Mouse (Mus musculus) layer of hippocampus, adult 18-20 months (tissue): ENCODE measurements around the gene Ccdc105. TPM values are rescaled to one million over a fixed set of nuclear protein-coding genes. Genes with fewer than 3 reads are reported as not detected.

ENCODE experiments used
- DNase-seq, 2 experiments: peaks; one replicate each; pipeline ENCODE4 v3.0.0; 2022; ENCODE audit warnings: low spot score in 2 of 2
- long read RNA-seq: library from polyadenylated mRNA; stranded (forward); transcript quantifications from one replicate; pipeline ENCODE4 v2.0.0, GENCODE M21; 2021
- total RNA-seq, 2 experiments: library from RNA; stranded (reverse); gene quantifications; 2 replicates each; pipeline ENCODE4 v1.2.3; 2021

The Ccdc105 gene
- under 1 TPM; 0.56 to 0.72 TPM for total RNA-seq
- long read RNA-seq, partial matches to known transcripts, result 1 of 1 reads
- long read RNA-seq, other reads (novel, unspliced or antisense), result 0 of 1 reads

- peak; percentile 71 to 83 for DNase-seq
Measured at GRCm38 (mm10) chr10:78752452-78753191, at the start of gene Ccdc105. TSS of gene Ccdc105 (minus strand) at chr10:78753065.

GRCm38 (mm10) chr10:78801449-78801848 is 48.6 kb upstream of the Ccdc105 start:
- no peak for DNase-seq

DNA sequence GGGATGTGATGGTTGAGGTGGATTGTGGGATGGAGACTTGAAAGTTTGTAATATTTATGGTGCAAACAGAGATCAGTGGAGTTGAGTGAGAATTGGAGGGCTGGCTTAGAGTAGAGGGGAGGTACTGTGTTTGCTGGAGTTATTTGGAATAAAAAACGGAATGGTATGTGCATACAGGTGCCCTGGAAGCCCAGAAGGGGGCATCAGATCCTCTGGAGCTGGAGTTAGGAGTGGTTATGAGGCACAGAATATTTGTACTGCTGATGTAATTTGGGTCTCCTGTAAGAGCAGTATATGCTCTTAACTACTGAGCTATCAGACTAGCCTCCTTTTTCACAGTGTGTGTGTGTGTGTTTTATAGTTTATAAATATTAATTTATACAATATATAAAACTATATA is 37.7 kb upstream of the Ccdc105 start:
- peak in 1 of 2 experiments; percentile 16 for DNase-seq

- DNase-seq, result peak; percentile 87 to 93
Measured at GRCm38 (mm10) chr10:78787566-78788087, 34.8 kb upstream of the Ccdc105 start.

- DNase-seq, result peak in 1 of 2 experiments; percentile 34
Measured at GRCm38 (mm10) chr10:78779981-78780651, 27.3 kb upstream of the Ccdc105 start, which contains the start of gene Slc1a6. TSS of gene Slc1a6 (plus strand) at chr10:78780496.

DNA sequence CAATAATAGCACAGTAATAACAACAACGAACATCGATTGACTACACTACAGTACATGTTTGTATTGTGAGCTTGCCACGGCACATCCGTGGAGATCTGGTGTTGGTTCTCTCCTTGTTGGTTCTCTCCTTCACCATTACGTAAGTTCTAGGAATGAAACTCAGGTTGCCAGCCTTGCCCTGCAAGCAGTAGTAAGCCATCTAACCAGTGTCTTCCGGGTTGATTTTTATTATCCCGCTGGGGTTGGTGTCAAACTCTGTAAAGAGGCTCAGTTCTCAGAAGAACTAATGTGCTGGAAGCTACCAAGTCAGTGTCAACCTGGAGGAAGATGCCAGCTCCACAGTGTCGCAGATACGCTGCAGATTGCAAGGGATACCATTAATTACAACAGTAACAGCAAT is 26.7 kb upstream of the Ccdc105 start:
- peak in 1 of 2 experiments; percentile 49 for DNase-seq

DNA sequence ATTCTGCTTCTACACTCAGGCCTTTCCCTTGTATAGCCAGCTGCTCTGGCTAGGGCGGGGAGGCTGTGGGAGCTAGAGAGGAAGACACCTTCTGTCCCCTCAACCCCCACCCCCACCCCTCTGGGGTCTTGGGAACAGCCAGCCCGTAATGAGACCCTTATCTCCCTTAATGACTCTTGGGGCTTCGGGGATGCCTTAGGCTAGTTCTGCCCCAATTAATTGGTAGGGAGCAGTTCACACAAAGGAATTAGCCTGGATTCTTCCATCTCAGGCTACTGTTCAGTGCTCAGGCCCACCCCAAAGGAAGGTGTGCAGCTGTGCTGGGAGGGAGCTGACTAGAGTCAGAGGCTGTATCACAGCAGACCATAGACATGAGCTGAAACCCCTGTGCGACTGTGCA is 23.0 kb upstream of the Ccdc105 start:
- no peak for DNase-seq

DNA sequence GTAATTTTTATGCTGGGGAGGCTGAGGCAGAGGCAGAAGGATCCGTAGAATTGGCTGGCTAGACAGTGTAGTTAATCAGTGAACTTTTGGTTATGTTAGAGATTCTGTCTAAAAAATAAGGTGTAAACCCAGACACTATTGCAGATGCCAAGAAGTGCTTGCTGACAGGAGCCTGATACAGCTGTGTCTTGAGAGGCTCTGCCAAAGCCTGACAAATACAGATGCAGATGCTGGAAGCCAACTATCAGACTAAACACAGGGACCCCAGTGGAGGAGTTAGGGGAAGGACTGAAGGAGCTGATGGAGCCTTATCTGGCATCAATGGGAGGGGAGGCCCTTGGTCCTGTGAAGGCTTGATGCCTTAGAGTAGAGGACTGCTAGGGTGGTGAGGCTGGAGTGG is 12.7 kb upstream of the Ccdc105 start:
- no peak for DNase-seq

- peak; percentile 68 to 90 for DNase-seq
Measured at GRCm38 (mm10) chr10:78756021-78756420, 3.2 kb upstream of the Ccdc105 start.

DNA sequence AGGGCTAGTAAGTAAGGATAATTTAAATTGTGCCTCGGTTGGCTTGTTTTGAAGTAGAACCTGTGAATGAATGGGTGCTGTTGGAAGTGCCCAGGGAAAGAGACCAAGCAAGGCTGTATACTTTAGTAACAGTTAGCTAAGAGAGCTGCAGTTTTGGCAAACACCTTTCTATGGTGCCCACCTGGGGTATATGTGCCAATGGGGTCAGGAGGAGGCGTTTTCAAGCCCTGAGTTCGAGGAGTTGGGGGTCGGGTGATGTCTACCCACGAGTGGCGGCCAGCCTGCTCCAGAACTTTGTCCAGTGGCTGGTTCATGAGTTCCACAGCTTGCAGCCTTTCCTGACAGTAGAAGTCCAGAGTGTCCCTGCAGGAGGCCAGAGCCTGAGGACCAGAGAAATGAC is 3.9 kb downstream of the Ccdc105 start:
- no peak for DNase-seq

- no peak for DNase-seq
Measured at GRCm38 (mm10) chr10:78748161-78748560, 4.7 kb downstream of the Ccdc105 start.

GRCm38 (mm10) chr10:78747035-78747721 is 5.7 kb downstream of the Ccdc105 start:
- no peak for DNase-seq

GRCm38 (mm10) chr10:78745453-78746232 is 7.2 kb downstream of the Ccdc105 start:
- no peak for DNase-seq

GRCm38 (mm10) chr10:78743721-78744120 is 9.1 kb downstream of the Ccdc105 start:
- no peak for DNase-seq

- no peak for DNase-seq
Measured at GRCm38 (mm10) chr10:78739821-78740220, 13.0 kb downstream of the Ccdc105 start.

GRCm38 (mm10) chr10:78727876-78728275 is 25.0 kb downstream of the Ccdc105 start:
- DNase-seq, result no peak

- no peak for DNase-seq
Measured at GRCm38 (mm10) chr10:78727035-78727434, 25.8 kb downstream of the Ccdc105 start.

DNA sequence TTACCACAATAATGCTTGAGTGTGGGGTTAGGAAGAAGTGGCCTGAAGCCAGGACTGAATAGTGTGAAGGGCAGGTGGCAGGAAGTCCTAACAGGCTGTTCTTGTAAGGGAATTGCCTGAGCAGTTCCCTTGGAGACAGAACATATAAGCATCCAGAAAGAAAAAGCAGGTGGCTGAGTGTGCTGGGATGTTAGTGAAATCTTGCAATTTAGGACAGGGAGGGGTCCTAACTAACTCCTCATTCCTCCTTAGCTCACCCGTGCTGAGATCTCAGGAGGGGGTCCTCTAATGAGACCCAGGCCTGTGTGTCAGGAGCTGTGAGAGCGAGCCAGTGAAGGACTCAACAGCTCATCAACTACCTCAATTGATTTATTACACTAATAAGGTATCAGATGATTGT is 29.4 kb downstream of the Ccdc105 start:
- DNase-seq, result no peak

DNA sequence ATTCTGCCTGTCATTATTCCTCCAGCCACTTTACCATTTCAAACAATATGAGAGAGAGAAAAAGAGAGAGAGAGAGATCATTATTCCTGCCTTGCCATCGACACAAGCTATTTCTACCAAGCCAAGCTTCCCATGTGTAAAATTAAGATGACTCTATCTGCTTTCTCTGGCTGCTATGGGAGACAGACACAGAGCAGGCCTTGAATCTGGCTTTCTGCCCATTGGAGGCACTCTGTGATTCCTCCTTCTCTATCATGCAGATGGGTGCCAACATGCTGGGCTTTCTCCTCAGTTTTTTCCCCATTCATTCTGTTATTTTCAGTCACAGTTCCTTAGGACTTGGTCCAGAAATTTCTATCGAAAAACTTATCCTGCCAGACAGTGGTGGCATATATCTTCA is 30.2 kb downstream of the Ccdc105 start:
- DNase-seq, result peak; percentile 48 to 76

DNA sequence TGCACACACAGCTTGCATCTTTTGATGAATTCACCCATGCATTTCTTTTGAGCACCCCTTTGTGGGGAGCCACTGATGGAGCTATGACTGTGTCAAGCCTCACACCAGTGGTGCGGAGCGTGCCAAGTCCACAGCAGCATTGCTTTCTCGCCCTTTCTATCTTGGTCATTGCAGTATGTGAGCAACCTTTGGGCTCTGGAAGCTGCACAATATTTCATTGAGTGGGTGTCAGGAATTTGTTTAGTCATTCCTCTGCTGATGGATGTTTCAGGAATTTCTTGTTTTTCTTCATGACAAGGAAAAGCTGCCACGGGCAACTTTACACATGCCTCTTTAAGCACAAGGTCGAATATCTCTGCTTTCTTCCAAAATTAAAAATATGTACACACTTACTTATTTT is 30.8 kb downstream of the Ccdc105 start:
- DNase-seq, result no peak

GRCm38 (mm10) chr10:78718056-78718455 is 34.8 kb downstream of the Ccdc105 start, which contains the start of gene Casp14:
TSS of gene Casp14 (minus strand) at chr10:78718294.
- no peak for DNase-seq
